Mouse (Mus musculus): ENCODE results near the gene Itprid1.

Itprid1 gene

GRCm38 (mm10) chr6:55836650-55837320 lies at the start of gene Itprid1:
Itprid1 (plus strand) TSS chr6:55836895.
- no peak for DNase-seq

GRCm38 (mm10) chr6:55789557-55789956 lies 47.1 kb upstream of the Itprid1 start:
- DNase-seq: no peak

- DNase-seq: no peak
Measured at GRCm38 (mm10) chr6:55791852-55792496, 44.7 kb upstream of the Itprid1 start.

DNA sequence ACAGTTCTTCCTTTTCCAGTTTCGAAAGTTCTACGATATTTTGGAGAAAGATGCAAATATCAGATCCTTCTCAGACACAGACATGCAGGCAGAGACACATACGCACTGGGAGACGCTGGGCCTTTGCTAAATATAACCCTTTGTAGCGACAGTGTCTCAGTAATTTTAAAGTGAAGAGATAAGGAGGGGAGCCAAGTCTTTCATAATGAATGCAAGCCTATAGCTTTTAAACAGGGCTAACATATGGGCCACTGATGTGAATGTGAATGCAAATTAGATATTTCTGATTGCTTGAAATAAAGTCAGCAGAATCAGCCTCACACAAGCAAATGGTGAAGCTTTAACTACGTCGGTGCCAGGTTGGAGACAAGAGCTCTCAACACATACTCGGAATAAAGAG lies 44.2 kb upstream of the Itprid1 start:
- DNase-seq: no peak

DNA sequence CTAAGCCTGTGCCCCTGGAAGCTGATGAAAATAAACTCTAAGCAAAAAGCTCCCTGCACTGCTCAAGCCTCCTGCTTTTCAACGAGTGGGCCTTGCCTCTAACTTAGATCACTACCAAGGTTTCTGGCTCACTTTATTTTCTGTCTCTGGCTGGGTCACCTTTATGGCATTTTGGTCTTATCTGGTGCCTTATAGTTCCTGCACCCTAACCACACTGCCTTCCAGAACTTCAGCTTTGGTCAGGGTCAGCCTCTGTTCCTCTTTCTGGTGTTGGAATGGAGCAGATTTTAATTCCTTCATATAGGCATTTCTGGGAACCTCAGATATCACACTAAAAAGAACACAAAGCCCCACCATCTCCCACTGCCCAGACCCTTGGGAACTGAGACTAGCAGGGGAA lies 34.0 kb upstream of the Itprid1 start:
- DNase-seq: no peak

DNA sequence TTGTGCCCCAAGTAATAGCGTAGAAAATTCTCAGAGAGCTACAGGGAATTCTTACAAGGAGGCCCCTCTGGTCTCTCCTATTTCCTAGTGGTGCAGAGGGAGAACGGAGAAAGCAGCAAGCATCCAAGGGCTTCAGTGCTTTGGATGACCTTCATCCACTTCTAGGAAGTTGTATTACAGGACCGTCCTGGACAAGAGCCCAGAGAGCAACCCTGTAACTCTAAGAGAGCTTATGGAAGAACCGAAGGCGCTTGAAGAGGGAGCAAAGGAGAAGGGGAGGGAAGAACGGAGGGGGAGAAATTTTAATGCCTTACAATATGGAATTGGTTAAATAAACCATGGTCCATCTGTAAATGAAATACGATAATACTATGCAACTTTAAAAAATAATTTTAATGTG lies 33.3 kb upstream of the Itprid1 start:
- DNase-seq: no peak

DNA sequence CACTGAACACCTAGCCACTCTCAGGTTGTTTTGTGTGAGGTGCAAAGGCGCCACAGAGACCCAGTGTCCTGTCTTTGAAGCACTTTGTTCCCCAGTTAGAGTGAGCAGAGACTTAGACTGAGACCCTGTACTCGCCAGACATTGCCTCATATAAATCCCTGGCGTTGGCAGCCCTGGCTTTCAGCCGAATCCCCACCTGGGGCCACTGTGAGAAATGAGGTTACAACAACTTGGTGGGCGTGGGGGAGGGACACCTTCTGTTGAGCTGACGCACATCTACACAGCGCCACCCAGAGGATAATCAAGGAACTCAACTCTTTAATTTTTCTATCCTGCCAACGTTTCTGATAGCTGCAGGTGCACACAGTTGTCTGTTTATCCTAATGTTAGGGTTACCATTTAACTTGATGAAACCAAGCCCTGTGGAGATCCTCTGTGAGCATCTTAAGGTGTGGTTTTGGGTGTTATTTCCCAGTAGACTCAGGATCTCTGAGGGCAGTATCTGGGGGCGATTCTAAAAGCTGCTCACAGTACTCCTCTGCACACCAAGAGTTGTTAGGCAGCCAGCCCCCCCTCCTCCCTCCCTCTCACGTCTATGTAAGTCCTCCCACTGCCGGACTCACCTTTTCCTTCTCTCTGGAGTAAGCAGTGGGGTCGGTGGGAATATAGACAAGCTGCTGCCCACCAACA lies 32.6 kb upstream of the Itprid1 start:
- no peak for DNase-seq

- DNase-seq: no peak
Measured at GRCm38 (mm10) chr6:55804681-55805000, 32.1 kb upstream of the Itprid1 start.

- no peak for DNase-seq
Measured at GRCm38 (mm10) chr6:55805291-55806137, 31.2 kb upstream of the Itprid1 start.

GRCm38 (mm10) chr6:55806537-55806936 lies 30.2 kb upstream of the Itprid1 start:
- DNase-seq: no peak

- no peak for DNase-seq
Measured at GRCm38 (mm10) chr6:55808692-55809091, 28.0 kb upstream of the Itprid1 start.

GRCm38 (mm10) chr6:55811153-55811552 lies 25.5 kb upstream of the Itprid1 start:
- no peak for DNase-seq

GRCm38 (mm10) chr6:55812353-55812752 lies 24.3 kb upstream of the Itprid1 start:
- no peak for DNase-seq

GRCm38 (mm10) chr6:55814184-55814926 lies 22.3 kb upstream of the Itprid1 start:
- no peak for DNase-seq

- DNase-seq: no peak
Measured at GRCm38 (mm10) chr6:55816911-55817310, 19.8 kb upstream of the Itprid1 start.

- DNase-seq: no peak
Measured at GRCm38 (mm10) chr6:55829722-55830121, 7.0 kb upstream of the Itprid1 start.

DNA sequence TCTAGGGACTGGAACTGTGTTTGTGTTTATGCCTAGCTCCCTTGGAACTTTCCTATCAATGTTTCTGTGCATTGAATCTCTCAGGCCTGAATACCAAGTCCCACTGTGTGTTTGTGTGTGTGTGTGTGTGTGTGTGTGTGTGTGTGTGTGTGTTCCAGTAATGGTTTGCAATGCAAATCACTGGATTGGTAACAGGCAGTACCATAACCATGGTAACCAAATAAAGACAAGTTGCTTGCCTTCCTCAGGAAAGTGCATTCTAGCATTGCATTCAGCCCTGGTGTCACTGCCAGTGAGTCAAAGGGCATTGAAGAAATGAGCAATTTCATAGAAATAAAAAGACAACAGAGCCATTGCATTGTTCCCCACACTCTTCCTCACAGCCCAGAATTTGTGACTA lies 15.9 kb downstream of the Itprid1 start:
- DNase-seq: no peak

GRCm38 (mm10) chr6:55856085-55856484 lies 19.4 kb downstream of the Itprid1 start:
- no peak for DNase-seq

DNA sequence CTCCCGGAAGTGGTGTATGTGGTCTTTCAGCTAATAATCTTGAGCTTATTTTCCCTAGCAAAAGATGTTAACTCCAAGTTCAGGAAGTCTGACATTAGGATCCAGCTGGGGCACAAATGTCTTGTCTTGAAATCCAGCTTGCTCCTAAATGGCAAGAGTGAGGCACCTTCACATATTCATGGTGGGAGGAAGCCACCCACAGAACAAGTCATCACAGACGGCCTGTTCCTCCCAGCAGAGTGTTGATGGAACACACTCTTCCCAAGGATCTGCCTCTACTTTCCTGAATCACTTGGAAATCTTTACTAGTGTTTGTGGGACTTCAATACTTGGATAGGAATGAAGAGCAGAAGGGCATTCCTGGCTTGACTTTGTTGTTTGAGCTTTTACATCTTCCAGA lies 28.5 kb downstream of the Itprid1 start:
- no peak for DNase-seq

GRCm38 (mm10) chr6:55879356-55879960 lies 42.8 kb downstream of the Itprid1 start:
- no peak for DNase-seq

GRCm38 (mm10) chr6:55880886-55881285 lies 44.2 kb downstream of the Itprid1 start:
- DNase-seq: no peak

GRCm38 (mm10) chr6:55887598-55887997 lies 50.9 kb downstream of the Itprid1 start:
- no peak for DNase-seq

All from kidney, adult 8-10 months (tissue).